Mouse (Mus musculus) kidney, adult 2 months (tissue): ENCODE measurements around the gene Dusp18.

Experiments used
- CTCF ChIP-seq: fragments of 200-500 bp; conservative IDR thresholded peaks from 2 replicates; pipeline ENCODE4 v1.5.1; 2011; ENCODE audit warnings: low read depth, mild to moderate bottlenecking, control low read depth, low read length, moderate library complexity, mixed read lengths; ENCODE audit not compliant: insufficient read depth, insufficient read length
- POLR2A ChIP-seq: fragments of 200-500 bp; IDR thresholded peaks from one replicate; pipeline ENCODE4 v1.6.1; 2011; ENCODE audit warnings: low read depth, low read length, control low read depth

DNA sequence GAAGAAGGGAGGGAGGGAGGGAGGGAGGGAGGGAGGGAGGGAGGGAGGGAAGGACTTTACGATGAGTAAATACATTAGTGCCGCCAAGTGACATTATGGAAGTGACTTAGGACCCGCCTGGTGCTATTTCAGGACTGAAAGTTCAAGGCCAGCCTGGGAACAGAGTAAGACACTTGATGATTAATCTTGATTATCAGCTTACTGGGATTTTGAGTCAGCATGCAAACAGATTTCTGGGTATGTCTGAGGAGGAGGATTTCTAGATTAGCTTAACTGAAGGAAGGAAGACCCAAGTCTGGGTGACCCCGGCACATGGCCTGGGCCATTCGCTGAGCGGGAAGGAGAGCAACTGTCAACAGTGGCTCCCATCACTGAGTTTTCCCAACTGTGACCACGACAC is 25.4 kb downstream of the Dusp18 start:
- TF ChIP-seq POLR2A (no peak), CTCF (no peak)
